Comparison of ENCODE assay signal across 31 mouse cellular contexts in genomic region chr15:25245631-25246030, GRCm38 (mm10).
"Had no signal": no experiment of that assay in that cellular context is flagged by ENCODE, and none has a peak within 500 bp of the region (broad histone marks: within the 10 kb centered on the region; RNA-seq: fewer than 3 reads in every experiment).

No protein-coding gene starts in this region.

- H3K4me2 ChIP-seq: limb, embryonic 12.5 days; limb, embryonic 13.5 days; limb, embryonic 15.5 days; liver, embryonic 11.5 days; liver, embryonic 12.5 days; liver, embryonic 13.5 days; liver, embryonic 15.5 days; lung, embryonic 14.5 days; lung, embryonic 15.5 days; midbrain, embryonic 12.5 days; midbrain, embryonic 13.5 days; midbrain, embryonic 15.5 days; neural tube, embryonic 12.5 days had no signal

- H3K9ac ChIP-seq: limb, embryonic 12.5 days; limb, embryonic 13.5 days; limb, embryonic 15.5 days; liver, embryonic 12.5 days; liver, embryonic 13.5 days; liver, embryonic 14.5 days; liver, embryonic 15.5 days; liver, postnatal 0 days; lung, embryonic 14.5 days; lung, embryonic 15.5 days; midbrain, embryonic 12.5 days; midbrain, embryonic 13.5 days; midbrain, embryonic 15.5 days; neural tube, embryonic 12.5 days had no signal

- H3K36me3 ChIP-seq: limb, embryonic 10.5 days; limb, embryonic 12.5 days; limb, embryonic 13.5 days; limb, embryonic 15.5 days; liver, embryonic 12.5 days; liver, embryonic 13.5 days; liver, embryonic 15.5 days; lung, embryonic 15.5 days; midbrain, embryonic 10.5 days; midbrain, embryonic 12.5 days; midbrain, embryonic 13.5 days; midbrain, embryonic 15.5 days; neural tube, embryonic 12.5 days had no signal

- H3K4me1 ChIP-seq: limb, embryonic 10.5 days; limb, embryonic 12.5 days; limb, embryonic 13.5 days; limb, embryonic 15.5 days; liver, embryonic 12.5 days; liver, embryonic 13.5 days; liver, embryonic 15.5 days; lung, embryonic 15.5 days; megakaryocyte, embryonic 14.5 days; midbrain, embryonic 10.5 days; midbrain, embryonic 12.5 days; midbrain, embryonic 13.5 days; midbrain, embryonic 15.5 days; neural tube, embryonic 12.5 days had no signal

- H3K4me3 ChIP-seq: left cerebral cortex, adult 2 months; limb, embryonic 10.5 days; limb, embryonic 12.5 days; limb, embryonic 13.5 days; limb, embryonic 15.5 days; liver, embryonic 12.5 days; liver, embryonic 13.5 days; liver, embryonic 15.5 days; lung, embryonic 15.5 days; megakaryocyte, embryonic 14.5 days; midbrain, embryonic 10.5 days; midbrain, embryonic 12.5 days; midbrain, embryonic 13.5 days; midbrain, embryonic 15.5 days; myocyte; neural tube, embryonic 12.5 days had no signal

- H3K27me3 ChIP-seq: limb, embryonic 12.5 days; limb, embryonic 13.5 days; limb, embryonic 15.5 days; liver, embryonic 12.5 days; liver, embryonic 13.5 days; liver, embryonic 15.5 days; lung, embryonic 15.5 days; megakaryocyte, embryonic 14.5 days; midbrain, embryonic 12.5 days; midbrain, embryonic 13.5 days; midbrain, embryonic 15.5 days; neural tube, embryonic 12.5 days had no signal

- ATAC-seq: liver, embryonic 12.5 days; liver, postnatal 0 days; lung, postnatal 0 days; midbrain, embryonic 13.5 days; midbrain, embryonic 15.5 days; midbrain, embryonic 16.5 days had no signal

- H3K9me3 ChIP-seq: limb, embryonic 10.5 days; limb, embryonic 12.5 days; limb, embryonic 13.5 days; limb, embryonic 15.5 days; liver, embryonic 13.5 days; liver, embryonic 15.5 days; lung, embryonic 15.5 days; midbrain, embryonic 10.5 days; midbrain, embryonic 12.5 days; midbrain, embryonic 13.5 days; midbrain, embryonic 15.5 days; neural tube, embryonic 12.5 days had no signal

- H3K27ac ChIP-seq: left cerebral cortex, adult 2 months; limb, embryonic 10.5 days; limb, embryonic 12.5 days; limb, embryonic 13.5 days; limb, embryonic 15.5 days; liver, embryonic 12.5 days; liver, embryonic 13.5 days; liver, embryonic 14.5 days; liver, embryonic 15.5 days; lung, embryonic 15.5 days; macrophage; midbrain, embryonic 10.5 days; midbrain, embryonic 12.5 days; midbrain, embryonic 13.5 days; midbrain, embryonic 15.5 days; neural tube, embryonic 12.5 days had no signal

- DNase-seq: left cerebral cortex, postnatal 4 days; liver; liver, embryonic 13.5 days; liver, postnatal 0 days; lung, adult 18-20 months; lung, adult 2 months; lung, embryonic 14.5 days; lung, postnatal 10 days; lung, postnatal 14 days; lung, postnatal 36 days; lung, postnatal 4 days had no signal
